ENCODE assay signal across 32 mouse cellular contexts in the genomic region with DNA sequence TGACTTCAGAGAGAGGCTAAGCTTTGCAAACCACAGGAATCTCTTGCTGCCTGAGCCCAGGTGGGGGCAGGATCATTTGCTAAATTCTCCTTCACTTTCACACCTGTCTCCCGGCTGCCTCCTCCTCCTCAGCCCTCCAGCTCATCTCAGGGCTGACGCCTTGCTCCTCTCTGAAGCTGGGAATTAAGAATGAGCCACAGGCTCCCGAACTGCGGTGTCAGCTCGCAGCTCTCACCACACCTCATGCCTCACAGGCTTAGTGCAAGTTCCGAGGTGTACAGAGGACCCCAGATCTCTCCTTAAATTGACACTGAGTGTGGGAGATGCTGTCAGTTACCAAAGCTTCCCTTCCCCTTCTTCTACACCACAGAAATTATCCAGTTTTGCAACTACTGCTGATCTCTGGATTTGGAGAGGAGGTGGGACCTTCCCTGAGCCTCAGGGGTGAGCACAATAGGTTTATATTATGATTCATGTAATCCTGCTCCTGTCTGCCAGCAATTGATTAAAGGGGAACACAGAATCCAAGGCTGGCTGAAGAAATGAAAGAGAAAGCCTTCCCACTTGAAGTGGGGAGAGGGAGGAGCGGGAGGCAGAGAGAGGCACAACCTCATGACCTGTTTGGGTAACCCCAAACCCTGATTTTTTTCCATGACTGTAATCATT.
DNase-seq lines count a peak whose midpoint lies in the region; ATAC-seq and TF ChIP-seq lines count a peak whose summit lies in the region.
"Had no signal": no experiment of that assay in that cellular context is flagged by ENCODE, and none has a peak within 500 bp of the region (broad histone marks: within the 10 kb centered on the region; RNA-seq: fewer than 3 reads in every experiment).

No protein-coding gene starts in this region.

- intact Hi-C loops in left cerebral cortex, adult 2 months (cut with DNase I): loop anchor here (5.0 kb wide), 1 partner anchor 47 kb away; no protein-coding TSS in a partner anchor
- intact Hi-C loops in left cerebral cortex, postnatal 4 days (cut with DNase I): no loop called here
- intact Hi-C loops in gastrocnemius, postnatal 36 days (cut with DNase I): no loop called here

- WGBS in embryonic facial prominence, embryonic 14.5 days: 43% methylated on average over 7 of the region's 7 CpGs
- 59% methylated on average over 7 of the region's 7 CpGs for WGBS in forebrain, embryonic 10.5 days

- no peak overlapping the region for H3K4me2 ChIP-seq in embryonic facial prominence, embryonic 14.5 days (ENCODE audit: low read depth, low read length)
- H3K4me2 ChIP-seq: forebrain, embryonic 12.5 days; heart, embryonic 15.5 days; hindbrain, embryonic 13.5 days; limb, embryonic 12.5 days; liver, embryonic 15.5 days; lung, embryonic 14.5 days; midbrain, embryonic 15.5 days; stomach, embryonic 15.5 days had no signal

- no peak for TF ChIP-seq CTCF in left cerebral cortex, adult 2 months (IDR thresholded peaks at IDR 0.05)

- ATAC-seq in embryonic facial prominence, embryonic 14.5 days (ENCODE audit: low read depth): peak; percentile 72
- ATAC-seq: forebrain, postnatal 0 days; midbrain, embryonic 15.5 days had no signal

- DNase-seq in left cerebral cortex, adult 2 months (ENCODE audit: extremely low spot score in 1 of 2, low spot score in 2 of 2): peak; percentile 14 to 18
- DNase-seq in left cerebral cortex, postnatal 4 days: no peak
- peak; percentile 55 for DNase-seq in NIH3T3 (ENCODE audit: low read depth)
- peak; percentile 60 for DNase-seq in embryonic facial prominence, embryonic 14.5 days (ENCODE audit: low spot score)
- peak; percentile 73 for DNase-seq in gonadal fat pad, adult 2 months (ENCODE audit: low read depth)
- no peak for DNase-seq in lung, postnatal 4 days
- no peak for DNase-seq in gastrocnemius, postnatal 36 days
- DNase-seq in forebrain, embryonic 10.5 days (ENCODE audit: extremely low spot score, low spot score): no peak
- DNase-seq: adrenal gland, postnatal 10 days; cerebellum, adult 11-12 months; cerebellum, adult 9-11 months; forebrain, postnatal 0 days; gastrocnemius, postnatal 10 days; heart, adult 11 months; heart, postnatal 36 days; kidney, adult 11 months; kidney, postnatal 14 days; layer of hippocampus, adult 9-11 months; lung, postnatal 14 days; right cerebral cortex, postnatal 14 days; thymus, postnatal 14 days had no signal

- peaks cover 13% of the 10 kb centered on the region for H3K9me3 ChIP-seq in embryonic facial prominence, embryonic 14.5 days (ENCODE audit: control insufficient read depth, low read length)
- peaks cover 16% of the 10 kb centered on the region for H3K9me3 ChIP-seq in forebrain, embryonic 10.5 days
- H3K9me3 ChIP-seq: forebrain, embryonic 12.5 days; heart, embryonic 15.5 days; liver, embryonic 15.5 days; midbrain, embryonic 15.5 days; stomach, embryonic 15.5 days had no signal

- peaks cover 4% of the 10 kb centered on the region for H3K4me1 ChIP-seq in embryonic facial prominence, embryonic 14.5 days (ENCODE audit: control insufficient read depth, insufficient read depth, low read length)
- no peaks in the 10 kb centered on the region for H3K4me1 ChIP-seq in forebrain, embryonic 10.5 days
- H3K4me1 ChIP-seq: forebrain, embryonic 12.5 days; heart, embryonic 15.5 days; liver, embryonic 15.5 days; midbrain, embryonic 10.5 days; midbrain, embryonic 15.5 days; stomach, embryonic 15.5 days had no signal

- no peaks in the 10 kb centered on the region for H3K27me3 ChIP-seq in embryonic facial prominence, embryonic 14.5 days (replicated peaks; ENCODE audit: control insufficient read depth, insufficient read depth, low read length)
- H3K27me3 ChIP-seq in forebrain, embryonic 10.5 days (ENCODE audit: poor library complexity, severe bottlenecking): no peaks in the 10 kb centered on the region
- H3K27me3 ChIP-seq: CH12.LX; forebrain, embryonic 12.5 days; heart, embryonic 15.5 days; hindbrain, embryonic 13.5 days; liver, embryonic 15.5 days; midbrain, embryonic 15.5 days; stomach, embryonic 15.5 days had no signal

- H3K9ac ChIP-seq in embryonic facial prominence, embryonic 14.5 days (ENCODE audit: low read depth, low read length): no peak overlapping the region
- H3K9ac ChIP-seq: forebrain, embryonic 12.5 days; forebrain, postnatal 0 days; heart, embryonic 15.5 days; hindbrain, embryonic 13.5 days; limb, embryonic 12.5 days; liver, embryonic 15.5 days; lung, embryonic 14.5 days; midbrain, embryonic 15.5 days; stomach, embryonic 15.5 days had no signal

- H3K27ac ChIP-seq in left cerebral cortex, adult 2 months: 0 out of 2 replicates have a peak overlapping the region, but pooled peaks have one; percentile 3
- H3K27ac ChIP-seq in embryonic facial prominence, embryonic 14.5 days (replicated peaks; ENCODE audit: low read depth, low read length): no peak overlapping the region
- no peak overlapping the region for H3K27ac ChIP-seq in forebrain, embryonic 10.5 days
- H3K27ac ChIP-seq: forebrain, embryonic 12.5 days; heart, embryonic 10.5 days; heart, embryonic 15.5 days; hindbrain, embryonic 13.5 days; limb, embryonic 12.5 days; liver, embryonic 15.5 days; midbrain, embryonic 10.5 days; midbrain, embryonic 15.5 days; stomach, embryonic 15.5 days had no signal

- H3K36me3 ChIP-seq in embryonic facial prominence, embryonic 14.5 days (ENCODE audit: control insufficient read depth, insufficient read depth, low read length): no peaks in the 10 kb centered on the region
- H3K36me3 ChIP-seq in forebrain, embryonic 10.5 days (replicated peaks): no peaks in the 10 kb centered on the region
- H3K36me3 ChIP-seq: forebrain, embryonic 12.5 days; heart, embryonic 10.5 days; heart, embryonic 15.5 days; hindbrain, embryonic 13.5 days; limb, embryonic 12.5 days; liver, embryonic 15.5 days; midbrain, embryonic 10.5 days; midbrain, embryonic 15.5 days; stomach, embryonic 15.5 days had no signal

- H3K4me3 ChIP-seq in left cerebral cortex, adult 2 months: no peak overlapping the region
- no peak overlapping the region for H3K4me3 ChIP-seq in embryonic facial prominence, embryonic 14.5 days (ENCODE audit: low read depth, low read length)
- no peak overlapping the region for H3K4me3 ChIP-seq in forebrain, embryonic 10.5 days
- H3K4me3 ChIP-seq: forebrain, embryonic 12.5 days; heart, embryonic 10.5 days; heart, embryonic 15.5 days; hindbrain, embryonic 13.5 days; limb, embryonic 12.5 days; liver, embryonic 15.5 days; midbrain, embryonic 10.5 days; midbrain, embryonic 15.5 days; stomach, embryonic 15.5 days had no signal

Comparison
In these comparisons a context has a peak if more than half of its experiments do, and no peak if none do; other contexts are left out.
1. DNase-seq: peak in left cerebral cortex, adult 2 months (2 of 2), NIH3T3 (single experiment), embryonic facial prominence, embryonic 14.5 days (single experiment) and gonadal fat pad, adult 2 months (single experiment); none in left cerebral cortex, postnatal 4 days (single experiment), lung, postnatal 4 days (0 of 2), gastrocnemius, postnatal 36 days (0 of 2) and forebrain, embryonic 10.5 days (single experiment).